Mouse (Mus musculus) cerebellum, postnatal 10 days (tissue): Measurements from ENCODE around the gene Zfp366.
A peak's percentile ranks its signal among the peaks of the same experiment; 100 is the strongest.

Experiments
- DNase-seq, 2 experiments: peaks; one replicate each; pipeline ENCODE4 v3.0.0; 2021; ENCODE audit warnings: mixed read lengths in 2 of 2

Gene Zfp366

GRCm38 (mm10) chr13:99186859-99187258 is 2.2 kb downstream of the Zfp366 start:
- DNase-seq = no peak

- no peak for DNase-seq
Measured at GRCm38 (mm10) chr13:99187456-99187855, 2.8 kb downstream of the Zfp366 start.

GRCm38 (mm10) chr13:99188625-99189024 is 4.0 kb downstream of the Zfp366 start:
- peak; percentile 14 to 15 for DNase-seq

- no peak for DNase-seq
Measured at GRCm38 (mm10) chr13:99189671-99190070, 5.0 kb downstream of the Zfp366 start.

- no peak for DNase-seq
Measured at GRCm38 (mm10) chr13:99190466-99190865, 5.8 kb downstream of the Zfp366 start.

GRCm38 (mm10) chr13:99191063-99191462 is 6.4 kb downstream of the Zfp366 start:
- DNase-seq = no peak

GRCm38 (mm10) chr13:99196314-99196713 is 11.7 kb downstream of the Zfp366 start:
- no peak for DNase-seq

- DNase-seq = no peak
Measured at GRCm38 (mm10) chr13:99196865-99197264, 12.2 kb downstream of the Zfp366 start.

- DNase-seq = no peak
Measured at GRCm38 (mm10) chr13:99201647-99202574, 17.3 kb downstream of the Zfp366 start.

GRCm38 (mm10) chr13:99207214-99207613 is 22.6 kb downstream of the Zfp366 start:
- no peak for DNase-seq

- no peak for DNase-seq
Measured at GRCm38 (mm10) chr13:99209859-99210258, 25.2 kb downstream of the Zfp366 start.

- DNase-seq = no peak
Measured at GRCm38 (mm10) chr13:99210837-99211236, 26.2 kb downstream of the Zfp366 start.

- DNase-seq = no peak
Measured at GRCm38 (mm10) chr13:99212976-99213375, 28.4 kb downstream of the Zfp366 start.

- no peak for DNase-seq
Measured at GRCm38 (mm10) chr13:99216005-99216404, 31.4 kb downstream of the Zfp366 start.

- DNase-seq = no peak
Measured at GRCm38 (mm10) chr13:99217984-99218383, 33.4 kb downstream of the Zfp366 start.

- DNase-seq = no peak
Measured at GRCm38 (mm10) chr13:99219586-99219985, 35.0 kb downstream of the Zfp366 start.

- DNase-seq = no peak
Measured at GRCm38 (mm10) chr13:99221996-99222395, 37.4 kb downstream of the Zfp366 start.

- DNase-seq = no peak
Measured at GRCm38 (mm10) chr13:99222476-99222875, 37.9 kb downstream of the Zfp366 start.

- peak; percentile 76 to 85 for DNase-seq
Measured at GRCm38 (mm10) chr13:99223321-99223884, 38.8 kb downstream of the Zfp366 start.

- no peak for DNase-seq
Measured at GRCm38 (mm10) chr13:99223917-99224316, 39.3 kb downstream of the Zfp366 start.

GRCm38 (mm10) chr13:99225374-99226240 is 41.0 kb downstream of the Zfp366 start:
- peak; percentile 71 to 83 for DNase-seq

GRCm38 (mm10) chr13:99226809-99227208 is 42.2 kb downstream of the Zfp366 start:
- no peak for DNase-seq
